8 mouse cellular contexts compared by ENCODE assay signal in genomic region chr7:44848561-44849415, GRCm38 (mm10). TPM values are rescaled to one million over a fixed set of nuclear protein-coding genes. Genes with fewer than 3 reads are reported as not detected.
DNase-seq lines count a peak whose midpoint lies in the region; ATAC-seq lines count a peak whose summit lies in the region.

Gene Akt1s1 (plus strand): TSS chr7:44848991.
Gene Tbc1d17 (minus strand): TSS chr7:44849079.

- no peaks in the 10 kb centered on the region for H3K27me3 ChIP-seq in intestine, embryonic 14.5 days (replicated peaks; ENCODE audit: control insufficient read depth, insufficient read depth, low read length)

- H3K4me1 ChIP-seq in intestine, embryonic 14.5 days (replicated peaks; ENCODE audit: control insufficient read depth, insufficient read depth, low read length), result peaks cover 29% of the 10 kb centered on the region

- whole genome bisulfite sequencing in intestine, embryonic 14.5 days, result under 1% methylated on average over 54 of the region's 54 CpGs

- H3K36me3 ChIP-seq in intestine, embryonic 14.5 days (ENCODE audit: control insufficient read depth, insufficient read depth, low read length), result peaks cover 46% of the 10 kb centered on the region

- H3K4me2 ChIP-seq in intestine, embryonic 14.5 days (ENCODE audit: low read length), result peak within 1 kb of the TSS; percentile 80

- peak; percentile 86 for ATAC-seq in intestine, embryonic 14.5 days (replicated peaks; ENCODE audit: low FRiP score, low TSS enrichment, low read depth)

- intact Hi-C loops in left cerebral cortex, postnatal 14 days (cut with DNase I), result no loop called here

- H3K27ac ChIP-seq in intestine, embryonic 14.5 days (ENCODE audit: low read depth), result peak within 1 kb of the TSS; percentile 99

- peak; percentile 93 to 94 for DNase-seq in adrenal gland, adult 18-20 months (ENCODE audit: low spot score in 2 of 2)
- DNase-seq in embryo, embryonic 11 days, result peak; percentile 97
- DNase-seq in gastrocnemius, postnatal 25 days, result peak; percentile 100
- DNase-seq in intestine, embryonic 14.5 days (ENCODE audit: low spot score), result peak; percentile 99
- DNase-seq in left cerebral cortex, postnatal 14 days (ENCODE audit: low spot score in 2 of 2), result peak; percentile 99 to 100
- peak; percentile 99 for DNase-seq in mesoderm, embryonic 11.5 days (ENCODE audit: low read depth, low spot score)
- DNase-seq in right cerebral cortex, postnatal 36 days (ENCODE audit: low spot score in 2 of 2), result peak; percentile 100
- peak; percentile 99 for DNase-seq in yolk sac, embryonic 10.5 days (ENCODE audit: low spot score)

- H3K9ac ChIP-seq in intestine, embryonic 14.5 days (ENCODE audit: low read length), result peak within 1 kb of the TSS; percentile 71

- H3K9me3 ChIP-seq in intestine, embryonic 14.5 days (ENCODE audit: control insufficient read depth, low read length), result no peaks in the 10 kb centered on the region

- peak within 1 kb of the TSS; percentile 68 for H3K4me3 ChIP-seq in intestine, embryonic 14.5 days (ENCODE audit: low read depth, low read length)

RNA-seq across cellular contexts. Expression of gene Akt1s1, which starts in this region (rescaled TPM):
- total RNA-seq in adrenal gland, adult 18-20 months (2021), result 100 to 1,000 TPM in 1 of 2 experiments, 10 to 100 TPM in 1; 86.3 to 128 TPM
- 100 to 1,000 TPM; 103 to 113 TPM for total RNA-seq in gastrocnemius, postnatal 25 days (2021)
- polyA plus RNA-seq in intestine, embryonic 14.5 days (2014; fragmentation: Nextera tagmentation; extraction: Ambion mirVana), result 63.7 and 68.0 TPM in 2 replicates
- total RNA-seq in left cerebral cortex, postnatal 14 days (2021), result 10 to 100 TPM; 80.8 to 81.1 TPM

RNA-seq across cellular contexts. Expression of gene Tbc1d17, which starts in this region (rescaled TPM):
- 10 to 100 TPM; 48.1 to 60.2 TPM for total RNA-seq in adrenal gland, adult 18-20 months (2021)
- 10 to 100 TPM; 38.6 to 41.2 TPM for total RNA-seq in gastrocnemius, postnatal 25 days (2021)
- 72.4 and 74.8 TPM in 2 replicates for polyA plus RNA-seq in intestine, embryonic 14.5 days (2014; fragmentation: Nextera tagmentation; extraction: Ambion mirVana)
- total RNA-seq in left cerebral cortex, postnatal 14 days (2021), result 10 to 100 TPM; 48.3 to 58.7 TPM

Comparison
In these comparisons a context has a peak if more than half of its experiments do, and no peak if none do; other contexts are left out.
1. Peak in every context shown above with its lines: DNase-seq, ATAC-seq, H3K4me3 ChIP-seq and H3K27ac ChIP-seq.